Mouse (Mus musculus) midbrain, embryonic 16.5 days (tissue): ENCODE data around the gene Ddx3x. TPM values are rescaled to one million over a fixed set of nuclear protein-coding genes. Genes with fewer than 3 reads are reported as not detected.

ENCODE experiments used
- ATAC-seq: fragments of 200-750 bp; cut with Nextera tagmentation; 2 replicates; pipeline ENCODE4 v1.8.0; 2017; ENCODE audit warnings: moderate TSS enrichment
- H3K27ac ChIP-seq: fragments of 300-500 bp; sonication (generic); 2 replicates; pipeline ENCODE4 v1.5.1; 2014; ENCODE audit warnings: mild to moderate bottlenecking, low read length, mixed read lengths
- H3K27me3 ChIP-seq: fragments of 300-500 bp; sonication (generic); 2 replicates; pipeline ENCODE4 v1.6.1; 2014; ENCODE audit warnings: low read depth, low read length, mixed read lengths; ENCODE audit not compliant: control insufficient read depth, insufficient read depth
- H3K36me3 ChIP-seq: fragments of 300-500 bp; sonication (generic); 2 replicates; pipeline ENCODE4 v1.6.1; 2014; ENCODE audit warnings: mild to moderate bottlenecking, low read length, moderate library complexity, mixed read lengths; ENCODE audit not compliant: control insufficient read depth, insufficient read depth
- H3K4me1 ChIP-seq: fragments of 300-500 bp; sonication (generic); 2 replicates; pipeline ENCODE4 v1.6.1; 2014; ENCODE audit warnings: mild to moderate bottlenecking, low read length, mixed read lengths; ENCODE audit not compliant: control insufficient read depth, insufficient read depth
- H3K4me2 ChIP-seq: fragments of 300-500 bp; sonication (generic); 2 replicates; pipeline ENCODE4 v1.6.1; 2014; ENCODE audit warnings: mild to moderate bottlenecking, low read length, mixed read lengths
- H3K4me3 ChIP-seq: fragments of 300-500 bp; sonication (generic); 2 replicates; pipeline ENCODE4 v1.5.1; 2014; ENCODE audit warnings: low read depth, mild to moderate bottlenecking, low read length, moderate library complexity, mixed read lengths
- H3K9ac ChIP-seq: fragments of 300-500 bp; sonication (generic); 2 replicates; pipeline ENCODE4 v1.6.1; 2014; ENCODE audit warnings: low read depth, low read length, mixed read lengths
- H3K9me3 ChIP-seq: fragments of 300-500 bp; sonication (generic); replicated peaks from 2 replicates; pipeline ENCODE4 v1.6.1; 2014; ENCODE audit warnings: mild to moderate bottlenecking, low read length, mixed read lengths; ENCODE audit not compliant: control insufficient read depth, poor library complexity, severe bottlenecking
- WGBS: fragments of 180-500 bp; shearing (Covaris S2); extraction: QIAGEN DNeasy Blood & Tissue Kit; methylation state at CpG from one replicate; pipeline ENCODE4 v1.1.7; 2014; 5-methylcytosine and 5-hydroxymethylcytosine counted together
- polyA plus RNA-seq: library from polyadenylated mRNA; unstranded; fragments of >200 nt; fragmentation: Nextera tagmentation; extraction: Ambion mirVana; gene quantifications from 2 replicates; pipeline ENCODE4 v1.2.1, GENCODE M21; 2015

Ddx3x gene
- polyA plus RNA-seq, 1 experiment from 2014 or later = 97.9 TPM

GRCm38 (mm10) chrX:13241426-13242319 is 39.1 kb upstream of the Ddx3x start:
- peak overlapping the region; percentile 66 for H3K9ac ChIP-seq
- peaks cover 2% of the 10 kb centered on the region; the same call in 1 of the 2 replicates for H3K27me3 ChIP-seq
- H3K4me2 ChIP-seq = peak overlapping the region; percentile 63
- ATAC-seq = peak; percentile 34; the same call in 1 of the 2 replicates
- H3K9me3 ChIP-seq = no peaks in the 10 kb centered on the region
- H3K4me3 ChIP-seq = peak overlapping the region; percentile 42
- H3K27ac ChIP-seq = peak overlapping the region; percentile 90
- no peaks in the 10 kb centered on the region for H3K36me3 ChIP-seq
- 13% methylated on average over 21 of the region's 21 CpGs for WGBS
- peaks cover 11% of the 10 kb centered on the region for H3K4me1 ChIP-seq

- peak; percentile 96 for ATAC-seq
- H3K4me3 ChIP-seq = peak overlapping the region; percentile 42
- H3K9me3 ChIP-seq = no peaks in the 10 kb centered on the region
- H3K4me1 ChIP-seq = peaks cover 11% of the 10 kb centered on the region
- H3K9ac ChIP-seq = peak overlapping the region; percentile 66
- H3K4me2 ChIP-seq = peak overlapping the region; percentile 63
- 18% methylated on average over 24 of the region's 24 CpGs for WGBS
- peaks cover 2% of the 10 kb centered on the region; the same call in 1 of the 2 replicates for H3K27me3 ChIP-seq
- H3K27ac ChIP-seq = peak overlapping the region; percentile 90
- H3K36me3 ChIP-seq = no peaks in the 10 kb centered on the region
Observed at GRCm38 (mm10) chrX:13242320-13243096, 38.3 kb upstream of the Ddx3x start.

- 21% methylated on average over 15 of the region's 15 CpGs for WGBS
- Histone ChIP-seq H3K9me3 (no peaks in the 10 kb centered on the region), H3K4me3 (peak overlapping the region; percentile 42), H3K4me1 (peaks cover 11% of the 10 kb centered on the region), H3K27me3 (peaks cover under 1% of the 10 kb centered on the region), H3K4me2 (peak overlapping the region; percentile 63), H3K36me3 (no peaks in the 10 kb centered on the region), H3K27ac (peak overlapping the region; percentile 90), H3K9ac (peak overlapping the region; percentile 66)
- peak; percentile 55 for ATAC-seq
Observed at GRCm38 (mm10) chrX:13243133-13244123, 37.3 kb upstream of the Ddx3x start.

GRCm38 (mm10) chrX:13244588-13244987 is 36.2 kb upstream of the Ddx3x start:
- peaks cover 11% of the 10 kb centered on the region for H3K4me1 ChIP-seq
- peak overlapping the region; percentile 31; the same call in 1 of the 2 replicates for H3K27ac ChIP-seq
- no peak for ATAC-seq
- H3K36me3 ChIP-seq = no peaks in the 10 kb centered on the region
- no peak overlapping the region for H3K9ac ChIP-seq
- no peaks in the 10 kb centered on the region for H3K9me3 ChIP-seq
- no peak overlapping the region for H3K4me2 ChIP-seq
- no peak overlapping the region for H3K4me3 ChIP-seq
- H3K27me3 ChIP-seq = no peaks in the 10 kb centered on the region; the same call in none of the 2 replicates

- H3K4me3 ChIP-seq = no peak overlapping the region
- ATAC-seq = no peak
- no peak overlapping the region for H3K9ac ChIP-seq
- H3K9me3 ChIP-seq = no peaks in the 10 kb centered on the region
- H3K36me3 ChIP-seq = no peaks in the 10 kb centered on the region
- no peaks in the 10 kb centered on the region; the same call in none of the 2 replicates for H3K27me3 ChIP-seq
- 0 out of 2 replicates have a peak overlapping the region, but pooled peaks have one; percentile 17 for H3K27ac ChIP-seq
- 86% methylated on average over 3 of the region's 3 CpGs for WGBS
- peaks cover 11% of the 10 kb centered on the region for H3K4me1 ChIP-seq
- no peak overlapping the region for H3K4me2 ChIP-seq
Observed at GRCm38 (mm10) chrX:13245027-13245426, 35.7 kb upstream of the Ddx3x start.

- H3K9ac ChIP-seq = no peak overlapping the region
- no peaks in the 10 kb centered on the region for H3K36me3 ChIP-seq
- no peak overlapping the region for H3K4me3 ChIP-seq
- no peaks in the 10 kb centered on the region for H3K4me1 ChIP-seq
- 82% methylated on average over 4 of the region's 4 CpGs for WGBS
- no peak overlapping the region for H3K4me2 ChIP-seq
- no peak overlapping the region for H3K27ac ChIP-seq
- H3K27me3 ChIP-seq = no peaks in the 10 kb centered on the region; the same call in 1 of the 2 replicates
- H3K9me3 ChIP-seq = no peaks in the 10 kb centered on the region
- ATAC-seq = no peak
Observed at GRCm38 (mm10) chrX:13251683-13252082, 29.1 kb upstream of the Ddx3x start.

- Histone ChIP-seq H3K4me3 (no peak overlapping the region), H3K36me3 (no peaks in the 10 kb centered on the region), H3K4me1 (no peaks in the 10 kb centered on the region), H3K27me3 (no peaks in the 10 kb centered on the region), H3K9ac (no peak overlapping the region), H3K9me3 (no peaks in the 10 kb centered on the region), H3K27ac (no peak overlapping the region), H3K4me2 (no peak overlapping the region)
- no peak for ATAC-seq
- 87% methylated on average over 3 of the region's 3 CpGs for WGBS
Observed at GRCm38 (mm10) chrX:13254273-13254672, 26.5 kb upstream of the Ddx3x start.

GRCm38 (mm10) chrX:13263356-13263755 is 17.4 kb upstream of the Ddx3x start:
- no peak overlapping the region for H3K4me2 ChIP-seq
- H3K4me3 ChIP-seq = no peak overlapping the region
- H3K4me1 ChIP-seq = no peaks in the 10 kb centered on the region
- no peak overlapping the region for H3K27ac ChIP-seq
- ATAC-seq = no peak
- no peaks in the 10 kb centered on the region; the same call in 1 of the 2 replicates for H3K27me3 ChIP-seq
- H3K9me3 ChIP-seq = no peaks in the 10 kb centered on the region
- no peaks in the 10 kb centered on the region for H3K36me3 ChIP-seq
- no peak overlapping the region for H3K9ac ChIP-seq
- WGBS = 58% methylated on average over 3 of the region's 3 CpGs
